Mouse (Mus musculus) embryonic facial prominence, embryonic 14.5 days (tissue): ENCODE data around the gene Pcgf5. TPM values are rescaled to one million over a fixed set of nuclear protein-coding genes. Genes with fewer than 3 reads are reported as not detected.

Experiments
- ATAC-seq: fragments of 200-750 bp; cut with Nextera tagmentation; 2 replicates; pipeline ENCODE4 v1.8.0; 2017; ENCODE audit warnings: low read depth, moderate number of reproducible peaks, moderate TSS enrichment
- DNase-seq: peaks from one replicate; pipeline ENCODE4 v3.0.0-alpha.2; 2015; ENCODE audit warnings: low spot score
- H3K27ac ChIP-seq: fragments of 300-500 bp; sonication (generic); replicated peaks from 2 replicates; pipeline ENCODE4 v1.5.1; 2014; ENCODE audit warnings: low read depth, mild to moderate bottlenecking, low read length, moderate library complexity
- H3K27me3 ChIP-seq: fragments of 300-500 bp; sonication (generic); replicated peaks from 2 replicates; pipeline ENCODE4 v1.6.1; 2014; ENCODE audit warnings: low read length; ENCODE audit not compliant: control insufficient read depth, insufficient read depth
- H3K36me3 ChIP-seq: fragments of 300-500 bp; sonication (generic); 2 replicates; pipeline ENCODE4 v1.6.1; 2014; ENCODE audit warnings: low read length, mixed read lengths; ENCODE audit not compliant: control insufficient read depth, insufficient read depth
- H3K4me1 ChIP-seq: fragments of 300-500 bp; sonication (generic); 2 replicates; pipeline ENCODE4 v1.6.1; 2014; ENCODE audit warnings: antibody characterized with exemption, low read length; ENCODE audit not compliant: control insufficient read depth, insufficient read depth
- H3K4me2 ChIP-seq: fragments of 300-500 bp; sonication (generic); 2 replicates; pipeline ENCODE4 v1.6.1; 2014; ENCODE audit warnings: low read depth, mild to moderate bottlenecking, low read length, moderate library complexity, mixed read lengths
- H3K4me3 ChIP-seq: fragments of 300-500 bp; sonication (generic); 2 replicates; pipeline ENCODE4 v1.5.1; 2014; ENCODE audit warnings: low read depth, mild to moderate bottlenecking, low read length
- H3K9ac ChIP-seq: fragments of 300-500 bp; sonication (generic); 2 replicates; pipeline ENCODE4 v1.6.1; 2014; ENCODE audit warnings: low read depth, mild to moderate bottlenecking, low read length, moderate library complexity, mixed read lengths
- H3K9me3 ChIP-seq: fragments of 300-500 bp; sonication (generic); 2 replicates; pipeline ENCODE4 v1.6.1; 2016; ENCODE audit warnings: low read length; ENCODE audit not compliant: control insufficient read depth
- WGBS: fragments of 180-500 bp; shearing (Covaris S2); extraction: QIAGEN DNeasy Blood & Tissue Kit; methylation state at CpG from one replicate; pipeline ENCODE4 v1.1.7; 2014; 5-methylcytosine and 5-hydroxymethylcytosine counted together
- polyA plus RNA-seq: library from polyadenylated mRNA; unstranded; fragments of >200 nt; fragmentation: Nextera tagmentation; extraction: Ambion mirVana; gene quantifications from 2 replicates; pipeline ENCODE4 v1.2.1, GENCODE M21; 2014

Pcgf5 gene
- polyA plus RNA-seq, 1 experiment from 2014 or later = 8.1 TPM

GRCm38 (mm10) chr19:36477151-36477550 is 129.0 kb downstream of the Pcgf5 start:
- no peak for ATAC-seq
- no peak overlapping the region for H3K4me2 ChIP-seq

GRCm38 (mm10) chr19:36477684-36478083 is 129.6 kb downstream of the Pcgf5 start:
- no peak overlapping the region for H3K4me2 ChIP-seq
- WGBS = 68% methylated on average over 5 of the region's 5 CpGs

More at GRCm38 (mm10) chr19:36477151-36477550, 129.0 kb downstream of the Pcgf5 start:
- Histone ChIP-seq H3K27ac (no peak overlapping the region), H3K4me1 (no peaks in the 10 kb centered on the region; the same call in 1 of the 2 replicates), H3K27me3 (no peaks in the 10 kb centered on the region), H3K9me3 (no peaks in the 10 kb centered on the region), H3K36me3 (no peaks in the 10 kb centered on the region), H3K4me3 (no peak overlapping the region), H3K9ac (no peak overlapping the region)
- no peak for DNase-seq
- WGBS = 49% methylated on average over 9 of the region's 9 CpGs

GRCm38 (mm10) chr19:36490911-36491310 is 142.8 kb downstream of the Pcgf5 start:
- Histone ChIP-seq H3K27ac (no peak overlapping the region), H3K4me3 (no peak overlapping the region), H3K36me3 (no peaks in the 10 kb centered on the region), H3K9ac (no peak overlapping the region), H3K4me1 (no peaks in the 10 kb centered on the region), H3K4me2 (no peak overlapping the region), H3K9me3 (no peaks in the 10 kb centered on the region), H3K27me3 (no peaks in the 10 kb centered on the region)
- 62% methylated on average over 6 of the region's 6 CpGs for WGBS
- DNase-seq (no peak), ATAC-seq (no peak)

More at GRCm38 (mm10) chr19:36477684-36478083, 129.6 kb downstream of the Pcgf5 start:
- ATAC-seq (no peak), DNase-seq (no peak)
- Histone ChIP-seq H3K4me3 (no peak overlapping the region), H3K36me3 (no peaks in the 10 kb centered on the region), H3K27me3 (no peaks in the 10 kb centered on the region), H3K4me1 (no peaks in the 10 kb centered on the region; the same call in 1 of the 2 replicates), H3K9me3 (no peaks in the 10 kb centered on the region), H3K27ac (no peak overlapping the region), H3K9ac (no peak overlapping the region)

GRCm38 (mm10) chr19:36495555-36495954 is 147.4 kb downstream of the Pcgf5 start:
- no peaks in the 10 kb centered on the region for H3K9me3 ChIP-seq
- H3K36me3 ChIP-seq = no peaks in the 10 kb centered on the region
- no peak overlapping the region for H3K4me2 ChIP-seq
- no peak overlapping the region for H3K27ac ChIP-seq
- H3K4me1 ChIP-seq = no peaks in the 10 kb centered on the region
- no peak for ATAC-seq
- H3K27me3 ChIP-seq = no peaks in the 10 kb centered on the region
- no peak overlapping the region for H3K4me3 ChIP-seq
- H3K9ac ChIP-seq = no peak overlapping the region
- DNase-seq = no peak
- WGBS = 65% methylated on average over 3 of the region's 3 CpGs

GRCm38 (mm10) chr19:36496532-36496931 is 148.4 kb downstream of the Pcgf5 start:
- Histone ChIP-seq H3K27me3 (no peaks in the 10 kb centered on the region), H3K27ac (no peak overlapping the region), H3K9me3 (no peaks in the 10 kb centered on the region), H3K4me1 (no peaks in the 10 kb centered on the region), H3K4me3 (no peak overlapping the region), H3K9ac (no peak overlapping the region), H3K36me3 (no peaks in the 10 kb centered on the region), H3K4me2 (no peak overlapping the region)
- 76% methylated on average over 4 of the region's 4 CpGs for WGBS
- ATAC-seq (no peak), DNase-seq (no peak)

GRCm38 (mm10) chr19:36497067-36497466 is 149.0 kb downstream of the Pcgf5 start:
- 80% methylated on average over 4 of the region's 4 CpGs for WGBS
- no peak for DNase-seq
- Histone ChIP-seq H3K9me3 (no peaks in the 10 kb centered on the region; the same call in 1 of the 2 replicates), H3K4me3 (no peak overlapping the region), H3K27me3 (no peaks in the 10 kb centered on the region), H3K9ac (no peak overlapping the region), H3K27ac (no peak overlapping the region), H3K4me1 (no peaks in the 10 kb centered on the region), H3K4me2 (no peak overlapping the region), H3K36me3 (no peaks in the 10 kb centered on the region)
- no peak for ATAC-seq

- H3K4me2 ChIP-seq = no peak overlapping the region
- WGBS = 73% methylated on average over 5 of the region's 5 CpGs
- no peak for ATAC-seq
These were observed 149.6 kb downstream of the Pcgf5 start for GRCm38 (mm10) chr19:36497744-36498143.

GRCm38 (mm10) chr19:36504716-36505115 is 156.6 kb downstream of the Pcgf5 start:
- no peak overlapping the region for H3K4me3 ChIP-seq
- 90% methylated on average over 2 of the region's 2 CpGs for WGBS
- no peak overlapping the region for H3K27ac ChIP-seq
- H3K36me3 ChIP-seq = no peaks in the 10 kb centered on the region
- H3K4me1 ChIP-seq = no peaks in the 10 kb centered on the region
- no peaks in the 10 kb centered on the region for H3K27me3 ChIP-seq
- no peaks in the 10 kb centered on the region; the same call in 1 of the 2 replicates for H3K9me3 ChIP-seq
- DNase-seq (no peak), ATAC-seq (no peak)
- no peak overlapping the region for H3K4me2 ChIP-seq
- no peak overlapping the region for H3K9ac ChIP-seq

More at GRCm38 (mm10) chr19:36497744-36498143, 149.6 kb downstream of the Pcgf5 start:
- H3K9me3 ChIP-seq = no peaks in the 10 kb centered on the region; the same call in 1 of the 2 replicates
- H3K27me3 ChIP-seq = no peaks in the 10 kb centered on the region
- DNase-seq = no peak
- H3K9ac ChIP-seq = no peak overlapping the region
- no peaks in the 10 kb centered on the region for H3K36me3 ChIP-seq
- H3K27ac ChIP-seq = no peak overlapping the region
- H3K4me3 ChIP-seq = no peak overlapping the region
- H3K4me1 ChIP-seq = no peaks in the 10 kb centered on the region
